Mouse (Mus musculus) gastrocnemius, postnatal 25 days (tissue): ENCODE measurements at regions not wholly inside any gene's neighbourhood (a gene's known extent, or its start where the extent isn't known, plus 50 kb on each side); places are given as distances from the start of the nearest gene placed in this dataset.
A peak's percentile ranks its signal among the peaks of the same experiment; 100 is the strongest.

ENCODE experiments used
- DNase-seq: peaks from one replicate; pipeline ENCODE4 v3.0.0; 2022

DNA sequence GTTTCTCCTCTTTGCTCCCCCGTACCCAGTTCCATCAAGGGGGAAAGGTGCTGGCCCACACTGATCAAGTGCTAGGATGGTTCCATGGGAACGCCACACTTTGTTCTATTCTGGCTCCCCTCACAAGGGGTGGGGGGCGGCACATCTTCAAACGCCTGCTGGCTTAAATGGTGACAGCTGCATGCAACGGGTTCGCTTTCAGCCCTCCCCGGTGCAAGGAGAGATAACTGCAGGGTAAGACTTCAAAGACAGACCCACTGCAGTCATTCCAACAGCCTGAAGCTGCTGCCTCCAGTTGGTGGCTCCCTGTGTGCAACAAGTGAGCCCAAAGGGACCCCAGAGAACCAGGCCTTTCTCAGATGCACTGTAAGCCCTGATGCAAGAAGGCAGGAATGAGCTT lies 173.9 kb upstream of the Lef1 start:
- DNase-seq, result peak; percentile 22

DNA sequence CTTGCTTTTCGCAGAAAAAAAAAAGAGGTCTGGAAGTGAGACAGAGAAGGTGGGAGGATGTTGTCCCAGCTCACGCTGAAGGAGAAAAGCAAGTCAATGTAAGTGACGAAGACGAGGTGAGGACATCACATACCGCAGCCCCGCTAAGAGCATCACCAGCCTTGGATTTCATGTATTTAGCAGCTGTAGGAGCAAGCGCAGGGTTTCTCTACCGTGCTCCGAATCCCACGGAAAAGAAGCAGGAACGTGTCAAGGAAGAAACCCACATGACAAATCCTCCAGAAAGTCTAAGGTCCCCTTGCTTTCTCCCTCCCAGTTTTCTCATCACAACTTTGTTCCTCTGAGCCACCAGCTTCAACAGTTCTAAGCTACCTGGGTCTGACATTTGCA lies 174.3 kb upstream of the Lef1 start:
- no peak for DNase-seq

DNA sequence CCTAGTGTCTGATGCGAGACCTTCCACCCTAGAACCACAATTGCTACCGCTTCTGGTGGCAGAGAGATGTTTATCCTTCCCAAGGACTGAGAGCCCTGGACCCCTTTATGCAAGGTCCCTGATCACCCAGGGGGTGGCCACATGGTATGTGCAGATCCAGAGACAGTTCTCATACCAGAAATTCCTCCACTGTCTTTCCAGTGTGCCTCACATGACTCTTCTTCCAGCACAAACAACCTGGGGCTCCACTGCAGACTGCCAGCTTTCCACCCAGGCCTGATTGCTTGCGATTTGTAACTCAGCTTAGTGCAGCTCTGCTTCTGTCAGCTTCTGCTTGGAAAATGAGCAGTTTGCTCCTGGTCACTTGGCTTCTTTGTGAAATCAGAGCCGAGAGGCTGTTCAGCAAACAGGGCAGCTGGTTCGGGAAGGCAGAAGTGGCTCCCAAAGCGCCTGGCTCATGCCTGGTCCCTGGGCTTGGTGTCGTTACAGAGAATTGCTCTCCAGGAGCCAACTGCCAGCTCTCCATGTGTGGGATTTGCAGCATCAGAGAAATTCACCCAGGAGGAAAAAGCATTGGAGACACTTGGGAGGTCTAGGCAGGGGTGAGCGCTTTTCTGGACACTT lies 174.9 kb upstream of the Lef1 start:
- DNase-seq, result peak; percentile 22

DNA sequence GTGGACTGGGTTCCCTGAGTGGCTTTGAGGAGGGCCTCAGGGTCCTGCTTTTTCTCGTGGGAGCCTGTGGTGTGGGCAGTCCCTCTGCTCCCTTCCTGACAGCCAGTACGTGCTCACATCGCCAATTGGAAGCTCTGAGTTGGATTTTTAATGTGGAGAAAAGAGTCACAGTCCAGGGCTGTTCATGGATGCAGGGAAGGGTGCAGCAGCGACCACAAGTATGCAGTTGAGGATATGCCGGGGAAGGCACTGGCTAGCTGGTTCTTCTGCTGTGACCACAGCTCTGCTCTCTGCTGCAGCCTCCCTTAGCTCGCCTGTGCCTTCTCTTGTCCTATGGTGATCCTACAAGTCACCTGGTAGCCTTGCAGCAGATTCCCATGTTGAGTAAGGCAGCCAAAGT lies 177.5 kb upstream of the Lef1 start:
- DNase-seq, result no peak

DNA sequence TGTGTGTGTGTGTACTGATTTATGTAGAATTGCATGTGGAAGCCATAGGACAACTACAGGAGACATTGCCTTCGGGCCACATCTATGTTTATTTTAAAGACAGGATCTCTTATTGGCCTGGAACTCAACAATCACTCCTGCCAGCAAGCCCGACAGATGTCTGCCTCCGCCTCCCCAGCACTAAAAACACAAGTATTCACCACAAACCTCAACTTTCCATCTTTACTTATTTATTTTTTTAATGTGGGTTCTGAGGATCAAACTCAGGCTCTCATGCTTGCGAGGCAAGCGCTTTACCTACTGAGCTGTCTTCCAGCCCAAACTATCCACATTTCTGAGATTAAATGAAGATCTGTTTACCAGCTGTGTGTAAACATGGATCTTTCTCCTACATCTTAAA lies 178.0 kb upstream of the Lef1 start:
- no peak for DNase-seq

DNA sequence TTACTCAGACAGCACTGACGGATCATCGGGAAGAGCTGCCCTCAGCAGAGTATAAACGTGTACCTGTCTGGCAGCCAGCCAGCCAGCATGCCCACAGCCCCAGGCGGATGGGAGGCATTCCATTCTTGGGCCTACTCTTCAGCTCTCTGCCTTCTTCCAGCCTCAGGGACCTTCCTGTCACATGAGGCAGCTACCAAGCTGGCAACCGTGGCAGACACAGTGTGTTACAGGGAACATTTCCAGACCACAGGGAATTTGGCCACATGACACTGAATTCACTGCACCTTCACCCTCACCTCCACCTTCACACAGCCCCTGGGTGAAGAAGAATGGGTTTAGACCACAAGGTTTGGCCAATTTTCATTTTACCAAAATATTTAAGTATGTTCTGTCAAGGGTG lies 185.3 kb upstream of the Lef1 start:
- no peak for DNase-seq

DNA sequence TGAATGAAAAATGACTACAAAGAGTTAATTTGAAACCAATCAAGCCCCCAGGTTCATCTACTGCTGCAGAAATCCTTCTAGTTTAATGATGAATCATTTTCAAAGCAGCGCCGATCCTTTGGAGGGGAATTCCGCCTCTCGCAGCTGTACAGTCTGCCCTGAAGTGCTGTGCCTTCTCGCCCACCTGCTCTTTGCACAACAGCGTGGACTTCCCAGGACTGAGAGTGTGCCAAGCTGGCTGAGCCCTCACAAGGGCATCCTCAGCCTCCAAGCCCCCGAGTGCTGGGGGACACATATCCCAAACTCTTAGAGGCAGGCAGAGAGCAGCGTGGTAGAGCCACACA lies 186.7 kb upstream of the Lef1 start:
- no peak for DNase-seq

DNA sequence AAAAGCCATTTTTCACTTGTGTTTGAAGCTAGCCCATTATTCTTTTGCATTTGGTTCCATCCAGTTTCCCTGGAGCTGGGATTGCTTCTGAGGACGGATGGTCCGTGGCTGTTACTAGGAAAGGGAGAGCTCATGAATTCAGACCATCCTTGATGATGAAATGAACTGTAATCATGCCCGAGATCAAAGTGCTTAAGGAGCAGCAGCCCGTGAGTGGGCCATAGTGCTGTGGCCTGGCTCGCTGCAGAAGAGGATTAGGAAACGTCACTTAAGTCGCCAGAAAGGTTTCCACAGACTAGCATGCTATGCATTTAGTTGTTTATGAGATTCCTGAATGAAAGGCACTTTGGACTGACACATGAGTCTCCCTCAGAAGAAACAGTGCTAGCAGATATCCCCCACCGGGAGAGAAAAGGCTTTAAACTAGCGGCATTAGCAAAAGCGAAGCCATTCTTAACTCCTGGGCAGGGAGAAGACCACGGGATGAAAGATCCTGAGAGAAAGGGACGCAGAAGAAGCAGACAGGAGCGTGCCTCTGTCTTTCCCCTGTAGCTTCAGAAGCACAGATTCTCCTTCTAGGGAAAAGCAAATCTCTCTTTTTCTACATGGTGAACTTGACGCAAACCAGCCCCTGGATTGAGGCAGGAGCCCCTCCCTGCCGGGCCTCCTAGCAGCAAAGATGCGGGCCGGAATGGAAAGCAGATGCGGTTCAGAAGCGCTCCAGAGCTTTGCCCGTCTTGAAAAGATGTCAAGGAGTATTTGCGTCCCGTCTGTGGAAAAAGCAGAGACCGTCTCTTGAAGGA lies 187.3 kb upstream of the Lef1 start:
- DNase-seq, result no peak

DNA sequence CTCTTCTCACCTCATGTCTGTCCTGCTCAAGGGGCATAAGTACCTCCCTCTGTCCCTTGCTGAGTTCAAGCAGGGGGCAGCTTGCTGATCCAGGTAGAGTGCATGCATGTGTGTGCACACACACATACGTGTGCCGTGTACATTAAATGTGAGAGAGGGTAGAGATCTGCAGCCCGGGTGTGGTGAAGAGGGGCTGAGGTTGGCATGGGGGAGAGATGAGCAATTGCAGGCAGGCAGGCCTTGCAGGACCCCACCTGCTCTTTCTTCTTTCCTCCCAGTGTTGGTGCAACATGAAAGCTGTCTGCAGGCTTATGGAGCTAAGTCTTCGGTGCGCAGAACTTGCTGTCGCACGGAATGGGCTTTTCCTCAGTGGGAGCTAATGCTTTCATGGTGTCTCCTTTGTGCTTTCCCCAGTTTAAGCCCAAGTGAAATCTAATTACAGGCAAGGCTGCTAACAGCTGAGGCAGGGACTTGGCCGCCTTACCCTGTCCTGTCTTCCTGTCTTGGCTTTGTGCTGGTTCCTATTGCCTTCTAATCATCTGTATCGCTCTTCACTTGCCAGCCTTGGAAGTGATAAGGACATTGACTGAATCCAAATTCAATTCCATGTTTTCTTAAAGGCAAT lies 188.5 kb upstream of the Lef1 start:
- DNase-seq, result no peak

DNA sequence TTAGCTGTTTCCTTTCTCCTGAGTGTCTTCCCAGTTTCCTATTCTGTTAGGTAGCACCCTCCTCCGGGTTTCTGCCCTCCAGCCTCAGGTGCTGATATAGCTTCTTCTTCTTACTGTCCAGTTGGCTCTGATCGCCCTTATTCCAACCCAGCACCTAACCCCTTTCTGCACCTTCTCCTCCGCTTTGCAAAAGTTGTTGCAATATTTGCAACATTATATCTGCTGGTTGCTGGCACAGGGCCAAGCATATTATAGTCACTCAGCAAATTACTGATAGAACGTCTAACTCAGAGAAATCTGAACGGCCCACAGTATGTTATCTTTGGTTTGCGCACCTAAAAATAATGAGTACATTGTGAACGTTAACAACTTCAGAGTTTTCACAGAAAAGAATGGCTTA lies 183.6 kb upstream of the Rpl34 start:
- DNase-seq, result no peak

DNA sequence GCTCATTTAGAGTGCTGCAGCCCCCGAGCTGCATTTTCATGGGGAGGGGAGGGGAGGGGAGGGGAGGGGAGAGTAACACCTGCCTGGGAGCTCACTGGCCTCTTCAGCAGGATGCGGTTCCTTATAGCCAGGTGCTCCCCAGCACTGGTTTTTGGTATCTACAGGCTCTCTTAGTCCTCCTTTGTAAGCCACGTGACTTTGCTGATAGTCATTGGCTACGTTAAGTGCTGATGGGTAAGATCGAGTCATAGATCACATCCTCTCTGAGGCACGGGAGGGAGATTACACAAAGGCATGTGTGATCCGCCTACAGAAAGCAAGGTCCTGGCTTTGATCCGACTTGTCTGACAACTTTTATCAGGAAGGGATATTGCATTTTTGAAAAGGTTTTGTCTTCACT lies 174.9 kb upstream of the Rpl34 start:
- no peak for DNase-seq

DNA sequence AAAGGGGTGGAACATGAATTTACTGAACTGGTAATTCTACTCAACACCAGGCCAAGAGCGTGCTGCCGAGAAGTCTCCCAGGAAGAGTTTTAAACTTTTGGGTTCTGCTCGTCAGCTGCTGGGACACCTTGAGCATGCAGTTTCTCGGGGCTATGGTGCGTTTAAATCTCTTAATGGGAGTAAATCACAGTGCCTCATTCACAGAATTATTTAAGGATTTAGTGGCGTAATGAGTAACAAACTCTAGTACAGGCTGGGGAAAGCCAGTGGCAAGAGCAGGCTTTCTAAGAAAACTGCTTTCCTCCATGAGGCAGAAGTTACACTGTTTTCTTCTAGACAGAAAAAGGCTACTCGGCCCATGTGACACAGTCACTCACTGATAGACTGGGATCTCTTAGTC lies 173.1 kb upstream of the Rpl34 start:
- DNase-seq, result no peak

DNA sequence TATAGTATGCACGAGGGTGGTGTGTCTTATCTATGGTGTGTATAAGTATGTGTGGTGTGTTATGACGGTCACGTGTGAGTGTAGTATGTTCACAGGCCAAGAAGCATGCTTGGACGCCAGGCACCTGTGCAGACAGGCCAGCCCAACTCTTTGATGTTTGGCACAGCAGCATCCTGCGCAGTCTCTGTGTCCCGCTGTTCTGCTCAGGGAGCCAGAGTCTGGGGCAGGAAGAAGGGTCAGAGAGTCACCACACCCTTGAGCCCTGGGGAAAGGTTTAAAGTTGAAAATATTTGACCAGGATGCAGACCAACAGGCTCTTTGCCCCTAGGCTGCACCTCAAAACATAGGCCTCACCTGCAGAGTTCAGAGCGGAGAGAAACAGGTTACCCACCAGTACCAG lies 172.2 kb upstream of the Rpl34 start:
- no peak for DNase-seq

DNA sequence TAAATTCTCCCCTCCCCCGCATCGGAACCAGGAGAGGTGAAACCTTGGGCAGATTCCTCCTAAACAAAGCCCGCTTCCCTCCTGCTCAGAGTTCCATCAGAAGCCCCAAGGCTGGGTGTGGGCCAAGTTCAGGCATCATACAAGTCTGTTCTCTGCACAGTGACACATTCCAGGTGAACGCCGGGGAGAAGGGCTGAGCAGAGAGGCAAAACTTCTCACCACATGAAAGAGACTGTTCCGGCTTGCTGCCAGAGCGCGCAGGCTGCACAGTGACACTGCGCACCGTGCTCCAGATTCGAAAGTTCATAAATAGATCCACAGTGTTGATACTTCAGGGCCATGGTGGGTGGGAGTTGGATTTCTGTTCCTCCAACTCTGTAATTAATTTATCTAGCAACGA lies 171.1 kb upstream of the Rpl34 start:
- DNase-seq, result peak; percentile 8

DNA sequence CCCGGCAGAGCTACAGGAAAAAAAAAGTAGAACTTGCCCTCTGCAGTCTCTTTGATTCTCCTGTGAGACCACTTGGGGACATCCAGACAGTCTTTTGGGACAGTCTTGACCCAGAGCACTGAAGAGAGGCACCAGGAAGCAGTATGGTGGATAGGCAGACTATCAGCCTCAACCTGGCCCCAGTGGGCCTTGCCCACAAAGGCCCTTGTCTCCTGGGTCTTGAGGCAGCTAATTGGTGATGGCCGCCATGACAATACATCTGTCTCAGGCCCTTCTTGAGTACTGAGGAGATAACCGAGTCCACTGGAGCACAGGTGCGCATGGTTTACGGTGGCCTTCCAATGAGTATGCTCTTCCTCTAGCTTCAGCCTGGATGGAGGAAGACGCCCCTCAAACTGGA lies 170.6 kb upstream of the Rpl34 start:
- no peak for DNase-seq

DNA sequence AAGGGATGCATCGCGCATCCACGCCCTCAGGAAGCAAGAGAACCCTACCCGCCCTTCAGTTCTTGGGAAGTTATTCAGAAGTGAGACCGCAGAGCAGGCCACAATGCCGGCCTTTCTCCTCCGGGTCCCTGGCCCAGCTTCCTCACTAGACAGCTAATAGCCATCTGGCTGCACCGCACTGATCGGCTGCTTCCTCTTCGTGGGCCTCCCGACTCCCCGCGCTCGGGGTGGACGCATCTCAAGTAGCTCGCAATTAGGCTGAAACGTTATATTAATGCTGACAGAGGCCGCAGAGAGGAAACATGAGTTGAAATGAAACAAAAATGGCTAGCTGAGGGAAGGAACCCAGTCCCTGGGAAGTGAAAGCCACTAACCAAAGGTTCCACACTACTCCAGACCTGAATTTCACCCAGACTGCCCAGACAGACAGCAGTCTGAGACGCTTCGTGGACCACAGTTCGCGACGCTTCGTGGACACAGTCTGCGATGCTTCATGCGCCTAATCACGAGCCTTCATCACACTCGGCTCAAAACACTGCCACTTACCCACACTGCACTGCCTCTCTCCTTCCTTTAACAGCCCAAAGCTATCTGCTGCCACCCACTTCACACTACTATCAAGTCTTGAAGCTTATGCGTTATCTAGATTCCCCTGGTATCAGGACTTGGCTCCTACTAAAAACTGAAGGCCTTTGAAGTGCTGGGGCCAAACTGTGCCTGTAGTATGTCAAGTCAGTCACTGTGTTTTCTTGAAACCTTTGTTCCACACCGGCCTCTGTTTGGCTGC lies 170.0 kb upstream of the Rpl34 start:
- peak; percentile 38 for DNase-seq

DNA sequence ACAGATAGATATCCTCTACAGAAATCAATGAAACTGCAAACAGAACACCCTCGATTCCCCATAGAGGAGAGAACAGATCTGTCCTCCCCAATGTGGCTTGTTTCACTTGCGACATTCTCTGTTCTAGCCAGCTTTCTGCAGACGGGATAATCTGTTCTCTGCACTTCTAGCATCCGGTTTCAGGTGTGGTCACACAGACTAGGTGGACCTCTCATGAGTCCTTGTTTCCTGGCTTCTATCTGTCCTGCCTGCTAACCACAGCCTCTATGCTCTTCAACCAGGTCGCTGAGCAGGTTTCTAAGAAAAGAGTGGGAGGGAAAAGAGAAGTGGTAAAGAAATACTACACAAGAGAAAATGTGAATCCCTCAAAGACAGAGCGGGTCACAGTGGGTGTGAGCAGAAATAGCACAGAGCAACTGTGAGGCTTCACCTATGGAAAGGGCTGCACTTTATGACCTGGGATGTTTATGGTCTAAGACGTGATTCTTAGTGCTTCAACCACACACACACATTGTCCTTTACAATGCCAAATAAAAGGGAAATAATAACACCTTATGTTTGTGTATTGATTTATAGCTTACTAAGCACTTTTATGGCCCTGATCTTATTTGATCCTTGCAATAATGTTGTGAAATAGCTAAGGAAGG lies 164.1 kb upstream of the Rpl34 start:
- no peak for DNase-seq

DNA sequence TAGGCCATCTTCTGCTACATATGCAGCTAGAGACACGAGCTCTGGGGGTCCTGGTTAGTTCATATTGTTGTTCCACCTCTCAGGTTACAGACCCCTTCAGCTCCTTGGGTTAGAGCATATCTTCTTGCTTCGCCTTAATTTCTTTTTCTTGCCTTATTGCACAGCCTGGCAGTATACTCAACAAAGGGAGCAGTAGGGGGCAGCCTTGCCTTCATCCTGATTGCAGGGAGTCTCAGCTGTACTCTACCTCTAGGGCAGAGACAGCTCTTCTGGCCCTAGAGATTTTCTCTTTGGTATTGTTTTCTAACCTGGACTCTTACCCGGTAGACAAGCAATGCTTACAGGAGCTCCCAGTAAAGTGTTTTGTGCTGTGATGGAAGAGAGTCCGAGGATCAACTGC lies 161.1 kb upstream of the Rpl34 start:
- DNase-seq, result no peak

DNA sequence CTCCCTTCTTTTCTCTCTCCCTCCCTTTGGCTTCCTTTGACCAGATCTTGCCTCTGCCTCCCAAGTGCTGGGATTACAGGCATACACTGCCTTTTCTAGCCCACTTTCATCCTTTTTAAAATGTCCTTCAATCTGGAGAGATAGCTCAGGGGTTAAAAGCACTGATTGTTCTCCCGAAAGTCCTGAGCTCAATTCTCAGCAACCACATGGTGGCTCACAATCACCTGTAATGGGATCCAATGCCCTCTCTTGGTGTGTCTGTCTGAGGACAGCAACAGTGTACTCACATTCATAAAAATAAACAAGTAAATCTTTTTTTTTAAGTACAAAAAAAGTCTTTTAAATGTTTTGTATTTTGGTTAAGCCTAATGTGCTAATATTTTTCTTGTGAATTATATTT lies 158.4 kb upstream of the Rpl34 start:
- no peak for DNase-seq

DNA sequence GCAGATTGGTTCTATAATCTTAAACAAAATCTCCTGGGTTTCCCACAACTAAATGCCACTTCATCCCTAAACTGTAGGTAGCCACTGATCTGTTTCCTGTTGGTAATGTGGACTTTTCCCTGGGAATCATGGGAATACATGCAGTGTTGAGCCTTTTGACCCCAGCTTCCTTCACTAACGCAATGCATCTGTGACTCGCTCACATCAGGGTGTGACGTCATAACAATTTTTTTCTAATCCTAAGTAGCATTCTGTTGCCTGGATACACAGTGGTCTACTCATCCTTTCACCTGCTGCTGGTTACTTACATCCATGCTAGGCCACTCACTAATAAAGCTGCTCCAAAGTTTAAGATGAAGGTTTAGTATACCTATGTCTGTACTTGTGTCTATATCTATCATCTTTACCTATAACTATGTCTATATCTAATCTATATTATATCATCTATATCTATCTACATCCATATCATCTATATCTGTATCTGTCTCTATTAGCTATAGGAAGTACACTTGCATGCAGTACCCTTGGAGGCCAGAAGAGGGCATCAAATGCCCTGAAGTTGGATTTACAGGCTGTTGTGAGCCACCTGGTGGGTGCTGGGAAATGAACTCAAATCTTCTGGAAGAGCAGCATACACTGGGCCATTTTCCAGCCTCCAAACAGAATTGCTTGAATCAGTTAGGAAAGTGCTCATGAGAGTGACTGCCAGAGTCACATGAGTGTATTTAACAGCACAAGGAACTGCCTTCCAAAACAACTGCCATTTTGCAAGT lies 157.5 kb upstream of the Rpl34 start:
- no peak for DNase-seq

DNA sequence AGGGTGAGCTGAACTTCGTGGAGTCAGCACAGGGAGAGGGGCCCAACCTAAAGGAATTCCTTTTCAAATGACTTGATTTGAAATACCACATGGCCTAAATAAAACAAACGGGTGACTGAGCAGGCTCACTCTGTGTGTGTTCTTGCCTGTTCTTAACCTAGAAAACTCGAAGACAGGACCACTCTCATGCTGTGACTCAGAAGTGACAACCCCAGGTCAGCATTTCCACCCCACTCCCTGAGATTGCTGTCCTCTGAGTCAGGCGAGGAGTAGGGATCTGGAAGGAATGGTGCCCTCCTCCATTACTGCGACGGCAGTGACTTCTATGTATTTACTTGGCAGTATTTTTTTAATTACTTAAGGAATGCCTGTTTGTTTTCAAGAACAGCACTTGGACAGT lies 155.8 kb upstream of the Rpl34 start:
- no peak for DNase-seq

DNA sequence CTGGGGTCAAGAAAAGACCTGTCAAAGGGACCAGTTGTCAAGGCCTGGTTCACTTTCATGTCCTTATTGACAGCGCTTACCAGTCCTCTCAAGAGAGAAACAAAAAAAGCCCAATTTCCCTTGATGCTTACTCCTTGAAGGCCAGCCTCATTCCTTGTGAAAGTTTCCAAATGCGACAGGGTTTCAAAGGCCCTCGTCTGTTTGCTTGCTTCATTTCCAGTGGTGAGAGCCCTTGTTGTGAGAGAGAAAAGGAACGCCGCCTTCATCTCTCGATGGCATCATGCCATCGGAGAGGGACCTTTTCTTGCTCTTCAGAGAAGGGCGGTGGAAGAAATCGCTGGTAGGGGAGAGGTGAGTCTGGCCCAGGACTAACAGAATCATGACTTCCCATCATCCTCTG lies 154.2 kb upstream of the Rpl34 start:
- no peak for DNase-seq
